Mouse (Mus musculus) Patski (cell line): ENCODE measurements around the gene Srp54b. TPM values are rescaled to one million over a fixed set of nuclear protein-coding genes. Genes with fewer than 3 reads are reported as not detected.
"Not testable (repeated sequence)": the region's sequence is repeated elsewhere in the genome, so short reads cannot be mapped to it uniquely, and the experiment has no call there.

Experiments used
- ATAC-seq: fragments of 100-300 bp; one replicate; pipeline ENCODE4 v1.8.0; 2021
- CTCF ChIA-PET: fragments of 350-600 bp; sonication (Branson Sonifier 250); formaldehyde crosslinking; loops from one replicate; lab custom pipeline; 2022; ENCODE audit warnings: inconsistent platforms; lab: Charles Lee
- POLR2A ChIA-PET: fragments of 350-600 bp; sonication (Branson Sonifier 250); formaldehyde crosslinking; loops from one replicate; lab custom pipeline; 2022; ENCODE audit warnings: antibody characterized with exemption, inconsistent platforms; lab: Charles Lee
- DNase-seq: peaks from one replicate; pipeline ENCODE4 v3.0.0-alpha.2; 2011; ENCODE audit warnings: low read depth, low spot score
- H3K27me3 ChIP-seq: fragments of 371-371 bp; one replicate; pipeline ENCODE4 v1.5.1; 2021
- in situ Hi-C: fragments of 300-500 bp; cut with MboI; formaldehyde crosslinking; loops from 3 replicates; pipeline ENCODE4 v1.11.1; 2018; ENCODE audit warnings: low pct_unique_long_range_greater_than_20kb, mixed read lengths
- polyA plus RNA-seq: library from polyadenylated mRNA; unstranded; gene quantifications from one replicate; pipeline ENCODE4 v1.2.3, GENCODE M21; 2021

Srp54b gene
- polyA plus RNA-seq, 1 experiment from 2014 or later: 37.6 TPM

DNA sequence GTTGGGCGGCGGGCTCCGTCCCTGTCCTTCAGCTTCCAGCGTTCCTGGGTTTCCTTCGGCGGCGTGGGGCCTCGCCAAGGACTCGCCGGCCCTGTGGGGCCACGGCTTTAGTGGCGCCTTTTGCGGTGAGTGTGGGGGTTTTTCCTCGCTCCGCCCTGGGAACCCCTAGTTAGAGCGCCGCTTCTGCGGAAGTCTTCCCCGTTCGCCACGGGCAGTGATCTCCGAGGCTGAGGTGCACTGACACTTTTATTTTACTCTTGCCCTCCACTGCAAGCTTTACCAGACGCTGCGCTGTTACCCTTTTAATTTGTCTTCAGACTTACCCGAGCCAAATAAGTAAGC is 75.6 kb downstream of the Srp54b start:
- DNase-seq, CTCF ChIA-PET, H3K27me3 ChIP-seq, ATAC-seq, POLR2A ChIA-PET, in situ Hi-C loops: not testable (repeated sequence)

Other genes starting within 250 kb of the Srp54b start
- gene Gm20403, start 168.6 kb upstream of the Srp54b start, polyA plus RNA-seq: 0.36 TPM
- gene Baz1a, start 140.8 kb upstream of the Srp54b start, polyA plus RNA-seq: 20.4 TPM
- 14.3 TPM for gene 2700097O09Rik, start 75.0 kb upstream of the Srp54b start, polyA plus RNA-seq
- 93.6 TPM for gene Srp54a, start 74.8 kb upstream of the Srp54b start, polyA plus RNA-seq
- gene Fam177a, start 30.6 kb upstream of the Srp54b start, polyA plus RNA-seq: 12.3 TPM
- gene 1700047I17Rik2, start 44.5 kb downstream of the Srp54b start, polyA plus RNA-seq: not detected
- gene Srp54c, start 75.1 kb downstream of the Srp54b start, polyA plus RNA-seq: 45.6 TPM
- 18.7 TPM for gene 1110008L16Rik, start 144.5 kb downstream of the Srp54b start, polyA plus RNA-seq
- 20.4 TPM for gene Ppp2r3c, start 147.9 kb downstream of the Srp54b start, polyA plus RNA-seq
- 212 TPM for gene Psma6, start 229.1 kb downstream of the Srp54b start, polyA plus RNA-seq